Mouse (Mus musculus): ENCODE measurements around the gene Ccdc146. TPM values are rescaled to one million over a fixed set of nuclear protein-coding genes. Genes with fewer than 3 reads are reported as not detected.

Gene Ccdc146
- polyA plus RNA-seq, 1 experiment from 2014 or later: 0.36 TPM

GRCm38 (mm10) chr5:21434148-21434929, 9.9 kb upstream of the Ccdc146 start:
- Histone ChIP-seq H3K4me1 (ENCODE audit: control insufficient read depth, insufficient read depth, low read length) (no peaks in the 10 kb centered on the region), H3K4me3 (replicated peaks; ENCODE audit: low read depth, low read length) (no peak overlapping the region), H3K27ac (replicated peaks; ENCODE audit: low read depth, low read length) (no peak overlapping the region), H3K9ac (replicated peaks; ENCODE audit: low read length) (no peak overlapping the region), H3K36me3 (ENCODE audit: control insufficient read depth, insufficient read depth, low read length) (no peaks in the 10 kb centered on the region), H3K27me3 (ENCODE audit: control insufficient read depth, insufficient read depth, low read length) (no peaks in the 10 kb centered on the region; the same call in 1 of the 2 replicates), H3K4me2 (ENCODE audit: low read length) (no peak overlapping the region), H3K9me3 (ENCODE audit: control insufficient read depth, low read length) (no peaks in the 10 kb centered on the region)
- ATAC-seq (ENCODE audit: low FRiP score, low TSS enrichment) (no peak), DNase-seq (peak; percentile 69)
- 75% methylated on average over 11 of the region's 11 CpGs for WGBS

- H3K4me3 ChIP-seq (replicated peaks; ENCODE audit: low read depth, low read length): 0 out of 2 replicates have a peak overlapping the region, but pooled peaks have one; percentile 2
Measured at GRCm38 (mm10) chr5:21426666-21427065, 2.2 kb upstream of the Ccdc146 start.

DNA sequence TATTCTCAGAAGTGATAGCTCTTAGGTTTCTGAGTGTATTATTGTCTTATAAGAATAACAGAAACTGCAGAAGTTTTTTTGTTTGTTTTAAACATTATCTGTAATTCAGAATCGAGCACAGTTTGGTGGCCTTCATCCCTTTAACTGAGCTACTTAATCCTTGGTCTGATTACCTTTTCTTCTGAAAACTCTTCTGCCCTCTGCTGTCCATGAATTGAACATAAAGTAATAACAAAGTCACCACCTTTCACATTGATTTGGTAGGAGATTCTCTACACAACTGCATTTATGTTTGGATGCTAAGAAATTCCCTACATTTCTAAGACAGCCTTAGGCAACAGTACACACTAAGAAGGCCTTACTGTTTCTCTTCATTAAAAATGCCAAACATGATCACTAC, 3.9 kb downstream of the Ccdc146 start:
- Histone ChIP-seq H3K4me2 (ENCODE audit: low read length) (no peak overlapping the region), H3K27ac (replicated peaks; ENCODE audit: low read depth, low read length) (no peak overlapping the region), H3K4me3 (replicated peaks; ENCODE audit: low read depth, low read length) (no peak overlapping the region), H3K9me3 (ENCODE audit: control insufficient read depth, low read length) (no peaks in the 10 kb centered on the region), H3K4me1 (ENCODE audit: control insufficient read depth, insufficient read depth, low read length) (no peaks in the 10 kb centered on the region), H3K9ac (replicated peaks; ENCODE audit: low read length) (no peak overlapping the region), H3K36me3 (ENCODE audit: control insufficient read depth, insufficient read depth, low read length) (no peaks in the 10 kb centered on the region), H3K27me3 (ENCODE audit: control insufficient read depth, insufficient read depth, low read length) (no peaks in the 10 kb centered on the region)
- WGBS: 33% methylated on average over 1 of the region's 1 CpGs
- no peak for ATAC-seq (ENCODE audit: low FRiP score, low TSS enrichment)
- DNase-seq: peak; percentile 71

More at GRCm38 (mm10) chr5:21426666-21427065, 2.2 kb upstream of the Ccdc146 start:
- ATAC-seq (ENCODE audit: low FRiP score, low TSS enrichment): no peak
- Histone ChIP-seq H3K27me3 (ENCODE audit: control insufficient read depth, insufficient read depth, low read length) (no peaks in the 10 kb centered on the region), H3K4me1 (ENCODE audit: control insufficient read depth, insufficient read depth, low read length) (no peaks in the 10 kb centered on the region), H3K27ac (replicated peaks; ENCODE audit: low read depth, low read length) (no peak overlapping the region), H3K36me3 (ENCODE audit: control insufficient read depth, insufficient read depth, low read length) (no peaks in the 10 kb centered on the region), H3K4me2 (ENCODE audit: low read length) (no peak overlapping the region), H3K9me3 (ENCODE audit: control insufficient read depth, low read length) (no peaks in the 10 kb centered on the region), H3K9ac (replicated peaks; ENCODE audit: low read length) (no peak overlapping the region)
- DNase-seq: no peak
- WGBS: 96% methylated on average over 6 of the region's 6 CpGs

GRCm38 (mm10) chr5:21418613-21419012, 5.9 kb downstream of the Ccdc146 start:
- no peak overlapping the region for H3K9ac ChIP-seq (replicated peaks; ENCODE audit: low read length)
- no peak overlapping the region for H3K4me3 ChIP-seq (replicated peaks; ENCODE audit: low read depth, low read length)
- H3K27me3 ChIP-seq (ENCODE audit: control insufficient read depth, insufficient read depth, low read length): no peaks in the 10 kb centered on the region
- no peaks in the 10 kb centered on the region for H3K4me1 ChIP-seq (ENCODE audit: control insufficient read depth, insufficient read depth, low read length)
- no peaks in the 10 kb centered on the region for H3K36me3 ChIP-seq (ENCODE audit: control insufficient read depth, insufficient read depth, low read length)
- H3K4me2 ChIP-seq (ENCODE audit: low read length): no peak overlapping the region
- WGBS: 72% methylated on average over 4 of the region's 4 CpGs
- no peaks in the 10 kb centered on the region for H3K9me3 ChIP-seq (ENCODE audit: control insufficient read depth, low read length)
- ATAC-seq (ENCODE audit: low FRiP score, low TSS enrichment) (no peak), DNase-seq (no peak)
- H3K27ac ChIP-seq (replicated peaks; ENCODE audit: low read depth, low read length): no peak overlapping the region

- no peak overlapping the region for H3K9ac ChIP-seq (replicated peaks; ENCODE audit: low read length)
- no peaks in the 10 kb centered on the region for H3K4me1 ChIP-seq (ENCODE audit: control insufficient read depth, insufficient read depth, low read length)
- H3K9me3 ChIP-seq (ENCODE audit: control insufficient read depth, low read length): no peaks in the 10 kb centered on the region
- H3K4me2 ChIP-seq (ENCODE audit: low read length): no peak overlapping the region
- no peak for ATAC-seq (ENCODE audit: low FRiP score, low TSS enrichment)
- no peak overlapping the region for H3K27ac ChIP-seq (replicated peaks; ENCODE audit: low read depth, low read length)
- no peaks in the 10 kb centered on the region for H3K27me3 ChIP-seq (ENCODE audit: control insufficient read depth, insufficient read depth, low read length)
- no peak overlapping the region for H3K4me3 ChIP-seq (replicated peaks; ENCODE audit: low read depth, low read length)
- H3K36me3 ChIP-seq (ENCODE audit: control insufficient read depth, insufficient read depth, low read length): no peaks in the 10 kb centered on the region
- no peak for DNase-seq
- WGBS: 56% methylated on average over 1 of the region's 1 CpGs
Measured at GRCm38 (mm10) chr5:21414116-21414820, 10.2 kb downstream of the Ccdc146 start.

DNA sequence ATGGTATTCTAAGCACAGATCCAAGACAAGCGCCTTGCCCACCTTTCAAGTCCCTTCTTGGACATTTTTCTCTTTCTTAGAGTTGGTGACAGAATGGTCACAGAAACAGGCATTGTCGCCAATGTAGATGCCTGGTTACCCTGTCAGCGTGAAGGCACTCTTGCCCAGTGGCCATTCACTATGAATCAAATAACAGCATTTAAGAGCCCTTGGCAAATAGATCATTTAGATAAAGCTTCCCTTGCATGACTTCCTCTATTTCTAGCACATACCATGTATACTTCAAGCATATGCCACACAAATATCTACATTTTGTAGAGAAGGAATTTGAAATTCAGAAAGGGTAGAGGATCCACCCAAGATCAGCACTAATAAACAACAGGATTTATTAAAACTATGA, 11.2 kb downstream of the Ccdc146 start:
- Histone ChIP-seq H3K27ac (replicated peaks; ENCODE audit: low read depth, low read length) (no peak overlapping the region), H3K27me3 (ENCODE audit: control insufficient read depth, insufficient read depth, low read length) (no peaks in the 10 kb centered on the region), H3K4me2 (ENCODE audit: low read length) (no peak overlapping the region), H3K36me3 (ENCODE audit: control insufficient read depth, insufficient read depth, low read length) (no peaks in the 10 kb centered on the region), H3K4me3 (replicated peaks; ENCODE audit: low read depth, low read length) (no peak overlapping the region), H3K9me3 (ENCODE audit: control insufficient read depth, low read length) (no peaks in the 10 kb centered on the region), H3K9ac (replicated peaks; ENCODE audit: low read length) (no peak overlapping the region), H3K4me1 (ENCODE audit: control insufficient read depth, insufficient read depth, low read length) (no peaks in the 10 kb centered on the region)
- ATAC-seq (ENCODE audit: low FRiP score, low TSS enrichment) (no peak), DNase-seq (no peak)
- WGBS: 92% methylated on average over 3 of the region's 3 CpGs

DNA sequence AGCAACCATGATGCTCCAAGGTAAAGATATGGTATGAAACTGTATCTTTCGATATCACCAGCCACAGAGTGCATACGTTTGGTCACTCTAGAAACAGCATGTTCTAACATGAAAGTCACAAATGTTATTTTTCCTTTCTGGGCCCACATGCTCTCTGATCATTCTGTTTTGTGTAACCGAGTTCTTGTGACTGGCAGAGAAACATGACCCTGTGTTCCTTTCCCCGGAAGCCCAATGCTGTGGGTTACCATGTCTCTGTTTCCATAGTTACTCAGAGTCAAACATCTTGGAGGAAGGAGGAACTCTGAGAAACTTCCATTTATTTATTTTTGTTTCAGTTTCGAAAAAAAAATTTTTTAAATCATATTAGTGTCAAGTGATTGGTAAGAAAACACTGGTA, 12.4 kb downstream of the Ccdc146 start:
- 85% methylated on average over 5 of the region's 5 CpGs for WGBS
- no peak overlapping the region for H3K4me2 ChIP-seq (ENCODE audit: low read length)
- no peak overlapping the region for H3K27ac ChIP-seq (replicated peaks; ENCODE audit: low read depth, low read length)
- no peak overlapping the region for H3K9ac ChIP-seq (replicated peaks; ENCODE audit: low read length)
- no peaks in the 10 kb centered on the region for H3K27me3 ChIP-seq (ENCODE audit: control insufficient read depth, insufficient read depth, low read length)
- H3K9me3 ChIP-seq (ENCODE audit: control insufficient read depth, low read length): no peaks in the 10 kb centered on the region
- no peak for DNase-seq
- no peak overlapping the region for H3K4me3 ChIP-seq (replicated peaks; ENCODE audit: low read depth, low read length)
- no peaks in the 10 kb centered on the region for H3K4me1 ChIP-seq (ENCODE audit: control insufficient read depth, insufficient read depth, low read length)
- ATAC-seq (ENCODE audit: low FRiP score, low TSS enrichment): no peak
- H3K36me3 ChIP-seq (ENCODE audit: control insufficient read depth, insufficient read depth, low read length): no peaks in the 10 kb centered on the region

DNA sequence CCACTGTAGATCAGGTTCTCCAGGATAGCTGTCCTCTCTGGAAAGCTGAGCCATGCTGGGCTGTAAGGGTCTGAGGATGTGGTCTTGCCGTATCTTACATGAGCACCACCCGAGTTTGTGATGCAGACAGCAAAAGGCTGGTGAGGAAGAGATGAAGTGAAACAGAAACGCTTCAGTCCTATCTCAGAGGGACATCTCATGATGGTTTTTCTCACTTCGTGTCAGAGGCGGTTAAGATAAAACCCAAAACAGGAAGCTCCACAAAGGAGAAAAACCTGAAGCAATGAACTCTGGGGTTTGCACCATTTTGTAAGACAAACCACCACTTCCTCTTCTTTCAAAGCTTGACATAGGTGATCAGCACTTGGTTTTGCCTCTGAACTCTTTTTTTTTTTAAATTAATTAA, 13.2 kb downstream of the Ccdc146 start:
- WGBS: 93% methylated on average over 5 of the region's 5 CpGs
- H3K4me1 ChIP-seq (ENCODE audit: control insufficient read depth, insufficient read depth, low read length): no peaks in the 10 kb centered on the region
- DNase-seq (no peak), ATAC-seq (ENCODE audit: low FRiP score, low TSS enrichment) (no peak)
- H3K36me3 ChIP-seq (ENCODE audit: control insufficient read depth, insufficient read depth, low read length): no peaks in the 10 kb centered on the region
- no peak overlapping the region for H3K4me2 ChIP-seq (ENCODE audit: low read length)
- no peak overlapping the region for H3K27ac ChIP-seq (replicated peaks; ENCODE audit: low read depth, low read length)
- H3K27me3 ChIP-seq (ENCODE audit: control insufficient read depth, insufficient read depth, low read length): no peaks in the 10 kb centered on the region
- H3K9me3 ChIP-seq (ENCODE audit: control insufficient read depth, low read length): no peaks in the 10 kb centered on the region
- no peak overlapping the region for H3K4me3 ChIP-seq (replicated peaks; ENCODE audit: low read depth, low read length)
- no peak overlapping the region for H3K9ac ChIP-seq (replicated peaks; ENCODE audit: low read length)

Data from midbrain, embryonic 14.5 days (tissue).